Mouse (Mus musculus): Measurements from ENCODE around the gene BC067074.
A peak's percentile ranks its signal among the peaks of the same experiment; 100 is the strongest.

BC067074 gene

DNA sequence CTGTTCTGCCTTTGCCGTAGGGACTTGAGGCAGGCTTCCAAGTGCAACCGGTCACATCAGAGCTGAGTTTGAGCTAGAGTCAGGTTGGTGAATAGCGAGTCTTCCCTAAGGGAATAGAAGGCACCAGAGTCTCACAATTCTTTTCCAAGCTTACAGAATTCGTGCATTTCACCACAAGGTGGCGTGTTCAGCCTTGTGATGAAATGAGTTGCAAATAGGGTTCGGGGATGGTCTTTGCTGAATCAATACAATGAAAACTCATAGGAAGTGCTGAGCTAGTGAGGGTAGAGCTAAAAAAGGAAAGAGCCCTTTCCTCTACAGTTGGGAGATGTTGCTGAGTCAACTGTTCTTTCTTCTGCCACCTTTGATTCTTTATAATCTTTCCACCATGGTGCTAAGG, 29.0 kb downstream of the BC067074 start:
- peak; percentile 70 for DNase-seq (ENCODE audit: extremely low spot score)

DNA sequence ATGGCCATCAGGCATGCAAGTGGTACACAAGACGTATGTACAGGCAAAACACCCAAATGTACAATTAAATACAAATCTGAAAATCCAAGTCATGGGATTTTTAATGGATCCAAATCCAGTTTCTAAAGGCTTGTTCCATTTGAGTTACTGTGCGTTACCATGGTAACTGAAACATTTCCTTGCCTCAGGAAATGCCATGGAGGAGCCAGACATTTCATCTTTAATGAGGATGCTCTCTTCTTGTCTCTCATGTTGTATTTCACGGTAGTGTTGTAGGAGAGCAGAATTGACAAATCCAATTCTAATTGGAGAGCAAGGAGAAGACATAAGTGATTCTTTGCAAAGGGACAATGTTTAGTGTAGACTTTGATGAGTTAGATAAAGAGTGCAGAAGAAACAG, 31.3 kb downstream of the BC067074 start:
- no peak for DNase-seq (ENCODE audit: extremely low spot score)

DNA sequence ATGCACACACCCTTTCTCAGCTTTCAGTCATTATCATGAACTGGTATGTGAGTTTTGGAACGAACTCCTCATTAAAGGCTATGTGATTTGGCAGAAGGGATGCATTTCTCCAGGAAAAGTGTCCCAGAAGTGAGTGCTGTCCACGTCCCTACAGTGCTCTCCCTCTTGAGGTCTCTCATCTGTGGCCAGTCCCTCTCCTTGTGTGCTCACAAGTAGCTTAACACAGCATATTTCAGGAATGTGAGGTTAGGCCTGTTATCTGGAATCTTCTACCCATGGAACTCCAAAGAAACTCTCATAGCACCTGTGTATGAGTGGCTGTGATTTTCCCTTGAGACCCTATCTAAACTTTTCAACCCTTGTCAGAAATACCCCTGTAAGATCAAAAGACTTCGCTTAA, 32.7 kb downstream of the BC067074 start:
- DNase-seq (ENCODE audit: extremely low spot score) = no peak

DNA sequence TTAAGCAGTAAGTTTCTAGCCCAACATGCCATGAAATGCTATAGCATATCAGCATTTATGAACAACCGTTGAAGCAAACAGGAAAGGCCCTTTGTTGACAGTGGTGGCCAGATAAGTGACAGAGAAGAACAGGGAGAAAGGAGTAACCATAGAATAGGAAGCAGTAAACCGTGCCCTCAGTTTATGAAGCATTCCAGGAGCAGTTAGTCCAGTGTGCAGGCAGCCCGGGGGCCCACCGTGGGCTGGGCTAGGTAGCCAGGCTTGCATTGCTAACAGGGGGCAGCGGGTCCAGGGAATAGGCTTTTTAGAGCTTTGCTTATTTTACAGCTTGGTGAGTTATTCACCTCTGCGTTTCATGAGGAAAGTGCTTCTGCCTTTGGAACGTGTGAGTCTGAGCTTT, 39.3 kb downstream of the BC067074 start:
- DNase-seq (ENCODE audit: extremely low spot score) = no peak

DNA sequence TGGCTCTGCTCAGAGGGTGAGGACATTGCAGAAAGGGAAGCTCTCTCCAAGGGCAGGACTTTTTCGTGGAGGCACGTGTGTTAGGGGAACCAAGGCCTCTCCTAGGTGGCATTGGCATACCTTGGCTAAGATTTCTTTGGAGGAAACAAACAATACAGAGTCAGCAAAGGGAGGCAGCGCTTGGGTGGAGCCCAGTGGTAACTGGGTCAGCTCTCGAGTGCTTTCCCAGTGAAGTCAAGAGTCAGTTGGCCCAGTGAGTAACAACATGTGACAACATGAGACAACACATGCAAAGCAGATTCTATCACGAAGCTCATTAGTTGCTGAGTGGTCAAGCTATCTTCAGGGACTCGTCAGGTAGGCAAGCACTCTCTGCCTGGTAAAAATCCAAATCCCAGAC, 40.4 kb downstream of the BC067074 start:
- no peak for DNase-seq (ENCODE audit: extremely low spot score)

DNA sequence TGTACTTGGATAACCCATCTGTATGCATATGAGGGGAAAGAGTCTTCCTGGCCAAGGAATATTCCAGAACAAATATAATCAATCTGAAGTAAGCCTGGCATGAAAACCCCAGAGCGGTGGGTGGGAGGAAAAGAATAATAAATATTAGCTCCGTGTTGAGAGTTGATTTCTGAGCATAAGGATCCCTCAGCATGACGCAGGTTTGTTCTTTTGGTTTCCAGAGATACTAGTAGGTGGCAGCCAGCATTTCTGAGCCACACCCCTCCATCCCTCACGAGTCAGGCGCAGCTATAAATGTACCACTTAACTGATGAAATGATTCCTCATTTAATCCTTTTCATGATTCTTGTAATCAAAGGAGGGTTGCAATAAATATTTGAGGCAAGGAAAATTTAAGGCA, 41.0 kb downstream of the BC067074 start:
- no peak for DNase-seq (ENCODE audit: extremely low spot score)

DNA sequence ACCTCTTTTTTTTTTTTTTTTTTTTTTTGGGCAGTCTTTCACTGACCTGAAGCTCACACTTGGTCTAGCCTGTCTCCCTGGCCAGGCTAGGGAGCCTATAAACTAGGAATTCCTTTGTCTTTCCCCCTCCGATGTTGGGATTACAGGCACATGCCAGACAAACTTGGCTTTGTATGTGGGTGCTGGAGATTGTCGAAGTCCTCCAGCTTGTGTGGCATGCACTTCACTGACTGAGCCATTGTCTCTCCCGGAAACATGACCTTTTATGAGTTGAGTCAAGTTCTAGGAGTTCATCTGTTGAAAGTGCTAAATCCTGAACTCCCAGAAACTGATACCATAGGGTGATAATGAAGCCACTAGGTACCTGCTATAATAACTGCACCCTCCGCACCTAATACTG, 41.8 kb downstream of the BC067074 start:
- no peak for DNase-seq (ENCODE audit: extremely low spot score)

DNA sequence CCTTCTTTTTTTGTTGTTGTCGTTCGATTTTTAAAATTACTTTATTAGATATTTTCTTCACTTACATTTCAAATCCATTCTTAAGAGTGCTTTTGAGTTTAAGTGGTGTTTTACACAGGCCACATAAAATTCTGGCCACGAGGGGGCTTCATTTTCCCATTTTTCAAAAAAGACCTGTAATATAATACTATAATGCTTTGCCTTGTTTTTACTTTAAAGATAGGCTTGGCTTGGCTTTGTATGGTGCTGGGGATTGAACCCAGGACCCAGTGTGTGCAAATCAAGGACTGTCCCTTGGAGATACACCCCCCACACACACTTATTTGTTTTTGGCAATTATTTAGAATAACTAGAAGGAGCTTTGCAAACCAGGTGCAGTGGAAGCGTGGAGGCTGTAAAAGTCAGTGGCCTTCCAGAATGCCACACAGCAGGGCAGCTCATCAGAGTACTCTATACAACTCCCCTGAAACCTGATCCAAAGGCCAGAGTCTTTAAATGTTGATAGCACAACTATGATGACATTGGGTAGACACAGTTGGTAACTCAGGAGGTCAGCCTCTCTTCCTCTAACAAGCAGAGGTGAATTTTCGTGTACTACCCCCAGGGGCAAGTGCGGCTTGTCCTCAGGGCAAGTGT, 44.4 kb downstream of the BC067074 start:
- DNase-seq (ENCODE audit: extremely low spot score) = peak; percentile 50

DNA sequence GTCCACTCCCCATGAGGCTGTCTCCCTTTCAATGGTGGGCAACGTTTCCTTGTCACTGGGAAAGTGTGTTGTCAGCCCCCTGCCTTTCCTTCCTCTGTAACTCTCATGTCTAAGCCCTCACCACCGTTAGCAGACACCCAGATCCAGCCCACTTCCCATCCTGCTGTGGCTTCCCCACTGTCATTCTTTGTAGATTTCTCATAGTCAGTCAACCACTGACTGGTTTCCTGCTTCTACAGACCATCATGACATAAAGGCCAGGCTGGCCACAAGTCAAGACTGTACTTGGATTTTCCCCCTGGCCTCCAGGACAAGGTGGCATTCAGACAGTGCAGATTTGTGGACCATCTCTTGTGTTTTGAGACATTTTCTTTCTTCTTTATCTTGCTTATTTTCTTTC, 47.7 kb downstream of the BC067074 start:
- DNase-seq (ENCODE audit: extremely low spot score) = no peak

DNA sequence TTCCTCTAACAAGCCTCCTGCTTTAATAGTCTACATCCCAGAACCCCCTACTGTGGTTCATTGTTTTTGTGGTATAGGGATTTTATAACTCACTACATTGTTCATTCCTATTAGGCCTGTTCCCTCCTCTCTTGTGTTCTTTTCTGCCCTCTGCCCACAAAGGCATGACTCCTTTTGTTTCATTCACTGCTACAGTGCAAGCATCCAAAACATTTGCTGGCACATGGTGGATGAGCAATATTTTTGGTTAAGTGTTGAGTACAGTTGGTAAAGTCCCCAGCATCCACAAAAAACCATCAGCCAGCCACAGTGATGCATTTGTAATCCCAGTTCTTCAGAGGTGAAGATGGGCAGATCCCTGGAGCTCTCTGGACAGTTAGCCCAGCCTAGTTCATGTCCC, 48.2 kb downstream of the BC067074 start:
- DNase-seq (ENCODE audit: extremely low spot score) = no peak

DNA sequence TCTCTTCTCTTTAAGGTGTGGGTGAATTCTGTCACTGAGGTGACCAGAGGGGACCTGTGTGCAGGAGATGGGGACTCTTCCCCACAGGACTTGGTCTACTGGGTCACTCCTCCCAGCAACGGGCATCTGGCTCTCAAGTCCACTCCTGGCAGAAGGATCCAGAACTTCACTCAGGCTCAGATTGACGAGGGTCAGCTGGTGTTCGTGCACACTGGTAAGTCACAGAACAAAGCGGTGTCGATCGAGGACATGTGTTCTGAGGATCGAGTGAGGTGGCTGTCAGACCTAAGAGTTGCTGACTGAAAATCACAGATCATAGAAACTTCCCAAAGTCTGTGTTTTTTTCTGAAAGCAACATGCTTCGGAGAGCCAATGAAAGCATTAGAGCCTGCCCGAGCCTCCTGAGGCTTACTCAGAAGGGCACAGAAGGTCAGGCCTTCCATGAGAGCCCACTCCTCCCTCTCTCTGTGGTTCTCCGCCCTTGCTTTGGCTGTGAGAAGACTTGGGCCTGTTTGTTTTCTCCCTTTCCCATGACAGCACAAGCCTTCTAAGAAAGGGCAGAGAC, 49.5 kb downstream of the BC067074 start:
- DNase-seq (ENCODE audit: extremely low spot score) = no peak

DNA sequence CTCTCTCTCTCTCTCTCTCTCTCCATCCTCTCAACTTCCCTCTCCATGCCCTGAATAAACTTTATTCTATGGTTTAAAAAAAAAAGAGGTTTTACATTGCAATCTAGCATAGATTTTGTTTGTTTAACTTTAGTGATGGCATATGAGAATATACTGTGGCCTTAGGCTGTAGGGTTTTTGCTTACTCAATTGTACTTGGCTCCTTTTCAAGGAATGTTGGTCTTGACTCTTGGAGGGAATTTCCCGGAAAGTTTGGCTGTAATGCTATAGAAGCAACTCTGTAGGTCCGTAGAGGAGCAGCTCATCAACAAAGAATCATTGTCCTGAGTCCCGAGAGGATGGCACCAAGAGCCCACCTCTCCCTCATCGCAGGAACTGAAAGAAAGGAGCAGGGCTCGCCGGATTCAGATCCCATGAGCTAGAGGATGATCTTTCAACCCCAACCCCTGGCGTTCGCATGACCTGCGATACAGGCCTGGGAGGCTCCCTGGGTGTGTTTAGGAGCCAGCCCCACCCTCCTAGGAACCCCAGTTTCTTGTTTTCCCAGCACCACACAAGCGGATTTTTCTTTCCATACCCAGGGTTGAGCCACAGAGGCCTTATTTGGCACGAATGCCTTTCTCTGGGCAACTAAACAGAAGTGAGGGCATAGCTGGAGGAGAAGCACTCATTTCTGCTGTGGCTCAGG, 57.9 kb downstream of the BC067074 start:
- DNase-seq (ENCODE audit: extremely low spot score) = no peak

DNA sequence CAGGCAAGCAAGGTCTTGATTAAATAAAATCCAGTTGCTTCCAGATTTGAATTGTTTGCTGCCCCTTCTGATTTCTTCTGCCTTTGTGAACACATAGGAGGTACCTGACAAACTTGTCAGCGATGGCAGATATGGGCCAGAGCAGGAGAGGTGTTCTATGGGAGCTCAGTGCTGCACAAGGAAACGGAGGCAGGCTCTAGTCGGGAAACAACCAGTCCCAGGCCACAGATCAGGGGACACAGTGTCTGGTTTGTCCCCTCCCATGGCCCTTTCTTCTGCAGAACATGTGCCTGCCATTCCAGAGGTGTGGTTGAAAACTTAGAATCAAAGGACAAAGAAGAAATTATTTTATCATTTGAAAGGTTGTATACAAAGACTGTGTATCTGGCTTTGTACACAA, 60.6 kb downstream of the BC067074 start:
- no peak for DNase-seq (ENCODE audit: extremely low spot score)

DNA sequence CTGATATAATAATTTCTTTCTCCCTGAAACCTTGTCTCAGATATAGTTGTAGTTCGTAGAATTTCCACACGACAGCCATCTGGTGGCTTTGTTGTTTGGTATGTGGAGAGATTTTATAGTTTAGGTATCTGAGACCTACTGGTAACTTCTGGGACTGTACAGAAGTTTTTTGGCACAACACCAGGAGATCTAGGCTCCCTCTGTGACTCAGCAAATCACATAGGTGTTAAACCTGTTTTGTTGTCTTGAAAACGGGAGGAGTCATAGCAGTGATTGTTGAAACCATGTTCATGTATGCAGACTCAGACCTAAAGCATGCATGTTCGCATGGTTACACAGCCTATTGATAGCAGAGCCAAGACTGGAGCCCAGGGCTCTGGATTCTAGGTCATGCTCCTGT, 61.0 kb downstream of the BC067074 start:
- DNase-seq (ENCODE audit: extremely low spot score) = no peak

DNA sequence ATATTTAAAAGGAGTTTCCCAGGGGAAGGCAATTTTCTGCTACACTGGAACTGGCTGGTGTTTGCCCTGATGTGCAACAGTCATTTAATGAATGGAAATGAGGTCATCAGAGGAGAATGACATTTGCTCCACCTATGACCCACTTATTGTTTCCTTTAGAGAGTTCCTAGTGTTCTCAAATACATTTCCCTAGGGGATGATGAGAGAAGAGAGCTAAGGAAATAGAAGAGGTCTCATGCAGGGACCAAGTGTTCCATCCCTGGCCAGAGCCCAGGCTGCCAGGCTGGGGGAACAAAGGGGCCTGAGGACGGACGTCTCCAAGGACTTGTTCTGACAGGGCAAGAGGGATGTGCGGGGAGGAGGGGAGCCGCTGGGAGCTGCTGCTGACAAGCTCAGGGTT, 62.1 kb downstream of the BC067074 start:
- peak; percentile 59 for DNase-seq (ENCODE audit: extremely low spot score)

DNA sequence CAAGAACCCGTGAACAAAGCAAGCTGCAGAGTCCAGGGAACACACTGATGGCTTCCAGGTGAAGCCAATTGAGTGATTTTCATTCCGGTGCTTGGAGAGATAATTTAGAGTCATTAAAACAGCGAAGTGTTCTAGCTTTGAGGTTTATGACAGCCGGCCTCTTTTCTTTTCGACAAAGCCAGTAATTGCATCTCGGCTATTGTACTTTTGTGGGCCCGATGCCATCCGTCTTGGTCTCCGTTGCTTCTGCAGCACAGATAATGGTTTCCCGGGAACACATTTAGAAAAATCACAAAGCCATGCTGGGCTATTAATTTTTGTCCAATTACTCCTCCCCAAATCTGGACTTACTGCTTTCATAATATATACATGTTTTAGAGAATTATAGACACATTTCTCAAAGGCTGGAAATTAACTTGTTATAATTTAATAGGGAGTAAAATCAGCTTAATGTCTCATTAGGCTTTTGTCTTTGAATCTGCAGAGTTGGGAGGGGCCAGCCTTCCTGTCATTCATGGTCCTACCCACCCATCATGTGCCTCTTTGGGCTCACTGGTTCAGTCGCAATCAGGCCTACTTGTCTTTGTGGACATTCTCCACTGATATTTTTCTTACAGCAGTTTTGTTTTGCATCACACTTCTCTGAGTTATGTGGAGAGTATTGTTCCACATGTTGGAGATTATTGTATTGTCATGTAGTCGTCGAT, 64.6 kb downstream of the BC067074 start:
- no peak for DNase-seq (ENCODE audit: extremely low spot score)

DNA sequence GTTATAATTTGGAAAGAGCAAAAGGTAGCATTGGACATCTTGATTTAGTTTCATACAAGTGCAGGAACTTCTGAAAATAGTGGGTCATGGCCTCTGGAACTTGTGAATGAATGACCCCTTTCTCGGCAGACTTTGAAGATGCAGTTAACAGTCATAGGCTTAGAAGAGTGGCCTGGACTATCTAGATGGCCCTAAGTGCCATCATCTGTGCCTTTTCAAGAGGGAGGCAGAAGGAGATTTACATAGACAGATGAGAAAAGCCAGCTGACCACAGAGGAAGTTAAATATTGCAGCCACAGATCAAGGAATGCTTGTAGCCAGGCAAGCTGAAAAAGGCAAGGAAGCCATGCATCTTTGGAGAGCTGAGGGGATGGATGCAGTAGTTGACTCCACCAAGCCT, 66.7 kb downstream of the BC067074 start:
- DNase-seq (ENCODE audit: extremely low spot score) = no peak

DNA sequence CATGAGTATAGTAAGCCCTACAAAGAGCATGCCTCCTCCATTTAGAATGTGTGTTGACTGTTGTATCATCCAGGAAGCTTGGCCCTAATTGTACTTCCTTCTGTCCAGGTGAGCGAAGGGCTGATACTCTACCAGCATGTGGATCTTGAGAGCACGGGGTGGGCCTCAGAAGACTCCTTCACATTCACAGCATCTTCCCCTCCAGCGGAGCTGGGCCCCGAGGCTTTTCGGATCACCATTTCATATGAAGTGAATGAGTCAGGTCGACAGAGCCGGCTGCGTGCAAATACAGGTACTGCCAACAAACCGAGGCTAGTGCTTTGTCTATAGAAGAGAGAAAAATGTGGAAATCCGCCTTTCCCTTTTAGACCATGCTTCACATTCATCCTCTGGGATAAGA, 73.0 kb downstream of the BC067074 start:
- DNase-seq (ENCODE audit: extremely low spot score) = no peak

DNA sequence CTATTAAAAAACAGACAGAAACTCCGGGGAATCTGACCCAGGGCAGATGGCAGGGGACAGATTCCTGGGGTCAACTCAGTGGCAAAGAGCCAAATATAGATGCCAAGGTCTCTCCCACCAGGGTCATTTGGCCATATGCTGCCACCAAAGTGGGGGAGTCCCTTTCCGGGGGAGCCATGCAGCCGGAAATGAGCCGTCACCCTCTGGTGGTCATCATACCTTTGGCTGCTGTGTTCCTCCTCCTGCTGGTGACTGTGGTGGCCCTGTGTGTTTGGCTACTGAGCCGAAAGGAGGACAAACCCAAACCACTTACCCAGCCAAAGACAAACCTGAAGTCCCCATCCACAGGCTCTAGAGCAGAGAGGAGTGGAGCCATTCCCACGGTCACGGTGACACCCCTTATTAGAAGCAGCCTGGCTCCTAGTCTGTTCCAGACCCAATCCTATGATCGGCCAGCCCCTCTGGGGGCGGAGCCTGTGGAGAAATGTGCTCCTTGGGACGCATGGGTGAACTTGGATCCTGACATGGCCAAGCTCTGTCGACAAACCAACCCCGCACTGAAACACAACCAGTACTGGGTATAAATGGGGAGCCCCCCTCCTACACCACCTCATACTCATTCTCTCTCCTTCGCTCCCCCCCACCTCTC, 76.1 kb downstream of the BC067074 start:
- no peak for DNase-seq (ENCODE audit: extremely low spot score)

DNA sequence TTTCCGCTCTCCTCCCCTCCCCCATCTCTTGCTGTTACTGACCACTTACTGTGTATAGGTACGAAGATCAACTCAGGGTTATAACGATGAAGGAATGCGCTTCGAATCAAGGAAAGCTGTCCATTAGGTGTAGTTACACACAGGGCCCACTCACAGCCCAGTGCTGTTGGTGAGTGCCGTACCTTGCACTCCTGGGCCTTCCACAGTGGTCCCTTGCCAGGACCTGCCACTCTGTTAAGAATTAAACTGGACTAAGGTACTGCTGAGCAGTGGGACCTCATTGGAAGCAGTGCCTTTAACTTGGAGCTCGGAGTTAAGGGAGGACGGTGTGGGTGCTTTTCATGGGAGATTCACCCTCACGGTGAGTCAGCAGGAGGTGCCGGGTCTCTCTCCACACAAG, 76.7 kb downstream of the BC067074 start:
- DNase-seq (ENCODE audit: extremely low spot score) = no peak

DNA sequence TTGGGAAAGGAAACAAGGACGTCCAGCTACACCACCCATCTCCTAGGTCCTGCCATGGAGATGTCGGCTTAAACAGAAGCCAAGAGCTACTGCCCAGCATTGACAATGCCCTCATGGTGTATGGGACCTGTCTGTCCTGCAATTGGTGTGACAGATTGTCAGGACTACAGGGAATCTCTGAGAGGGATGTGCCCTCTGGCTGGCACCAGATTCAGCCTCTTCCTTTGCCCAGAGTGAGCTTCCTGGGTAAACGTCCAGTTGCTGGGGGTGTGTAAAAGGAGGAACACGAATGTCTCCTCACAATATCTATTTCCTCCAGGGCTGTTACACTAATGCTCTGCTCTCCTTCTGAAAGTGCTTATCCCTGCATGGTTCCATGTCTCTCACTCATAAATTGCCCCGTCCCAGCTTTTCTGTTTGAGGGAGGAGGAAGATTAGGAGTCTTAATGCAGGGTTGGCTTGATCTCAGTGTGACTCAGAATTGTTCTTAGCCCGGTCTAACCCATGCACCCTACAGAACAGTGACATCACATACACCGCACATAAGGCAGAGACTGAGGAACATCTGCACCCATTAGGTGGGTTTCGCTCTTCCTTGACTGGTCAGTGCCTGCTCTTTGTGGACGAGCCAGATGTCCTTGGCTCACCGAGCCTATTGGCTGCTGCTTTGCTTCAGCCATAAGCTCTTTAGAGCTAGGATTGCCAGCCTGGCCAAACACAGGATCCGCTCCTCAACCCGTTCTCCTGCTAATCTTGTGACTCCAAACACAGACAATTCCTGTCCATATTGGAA, 80.5 kb downstream of the BC067074 start:
- DNase-seq (ENCODE audit: extremely low spot score) = no peak

DNA sequence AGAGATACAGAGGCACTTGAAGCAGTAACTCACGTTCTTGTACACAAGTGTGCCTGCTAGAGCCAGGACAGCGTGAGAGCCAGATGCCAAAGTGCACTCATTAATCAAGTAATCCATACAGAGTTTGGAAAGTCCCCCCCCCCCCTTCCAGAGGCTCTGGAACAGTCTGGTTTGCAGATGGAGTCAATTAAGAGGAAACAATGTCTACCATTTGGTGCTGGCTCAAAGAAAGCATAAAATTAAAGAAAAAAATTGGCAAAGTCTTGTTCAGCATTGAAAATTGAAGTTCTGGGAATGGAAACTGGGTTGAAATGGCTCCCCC, 81.1 kb downstream of the BC067074 start:
- DNase-seq (ENCODE audit: extremely low spot score) = peak; percentile 33
